Mouse (Mus musculus) heart, embryonic 11.5 days (tissue): ENCODE measurements around the gene Trp53inp2. TPM values are rescaled to one million over a fixed set of nuclear protein-coding genes. Genes with fewer than 3 reads are reported as not detected.

Experiments
- microRNA counts: library from miRNA; unstranded; fragments of <30 nt; microRNA quantifications from one replicate; lab custom pipeline; 2015
- microRNA-seq: library from miRNA; unstranded; fragments of <30 nt; microRNA quantifications from one replicate; pipeline ENCODE4, GENCODE M21; 2016; ENCODE audit warnings: borderline number of aligned reads
- polyA plus RNA-seq: library from polyadenylated mRNA; unstranded; fragments of >200 nt; fragmentation: Nextera tagmentation; extraction: Ambion mirVana; gene quantifications from 2 replicates; pipeline ENCODE4 v1.2.1, GENCODE M21; 2014

Gene Trp53inp2
- polyA plus RNA-seq, 1 experiment from 2014 or later: 69.9 TPM

MicroRNAs within 50 kb of the gene (microRNA counts, 519-probe panel; counts per million panel counts)
- microRNA mmu-miR-695 (lab: Ali Mortazavi, UCI): 32.2 counts per million

Small RNA genes lying within 50 kb of the gene (microRNA-seq; reads per million reads assigned to microRNA genes)
- gene Mir695: not detected

Other genes starting within 250 kb of the Trp53inp2 start
- 40.4 and 41.0 TPM in 2 replicates for gene Itch, start 247.6 kb upstream of the Trp53inp2 start, polyA plus RNA-seq
- gene Dynlrb1, start 144.5 kb upstream of the Trp53inp2 start, polyA plus RNA-seq: 427 and 429 TPM in 2 replicates
- gene Map1lc3a, start 104.8 kb upstream of the Trp53inp2 start, polyA plus RNA-seq: 187 and 189 TPM in 2 replicates
- 60.2 and 67.1 TPM in 2 replicates for gene Pigu, start 23.6 kb upstream of the Trp53inp2 start, polyA plus RNA-seq
- gene Ncoa6, start 92.8 kb downstream of the Trp53inp2 start, polyA plus RNA-seq: 18.5 and 24.5 TPM in 2 replicates
- gene Acss2, start 136.9 kb downstream of the Trp53inp2 start, polyA plus RNA-seq: 11.5 and 12.9 TPM in 2 replicates
- 1.1 and 1.6 TPM in 2 replicates for gene Ggt7, start 137.2 kb downstream of the Trp53inp2 start, polyA plus RNA-seq
- gene Gss, start 211.8 kb downstream of the Trp53inp2 start, polyA plus RNA-seq: 21.4 and 23.6 TPM in 2 replicates
- gene Myh7b, start 230.2 kb downstream of the Trp53inp2 start, polyA plus RNA-seq: 13.0 and 13.6 TPM in 2 replicates